Mouse (Mus musculus): ENCODE measurements around the gene Ptger4. TPM values are rescaled to one million over a fixed set of nuclear protein-coding genes. Genes with fewer than 3 reads are reported as not detected.

The Ptger4 gene
- polyA plus RNA-seq, 1 experiment from 2014 or later = 0.97 TPM

DNA sequence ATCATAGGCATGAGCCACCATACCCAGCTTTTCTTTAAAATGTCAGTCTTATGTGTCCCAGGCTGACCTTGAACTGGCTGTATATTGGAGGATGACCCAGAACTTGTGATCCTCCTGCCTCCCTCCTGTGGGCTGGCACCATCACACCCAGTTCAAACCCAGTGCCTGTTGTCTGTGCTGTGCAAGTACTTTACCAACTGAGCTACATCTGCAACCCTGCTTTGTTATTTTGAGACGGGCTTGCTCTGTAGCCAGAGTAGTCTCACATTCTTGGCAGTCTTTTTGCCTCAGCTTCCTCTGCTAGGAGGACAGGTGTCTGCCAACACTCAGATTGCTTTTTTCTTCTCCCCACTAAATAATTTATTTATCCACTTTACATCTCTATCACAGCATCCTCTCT, 86.6 kb downstream of the Ptger4 start:
- Histone ChIP-seq H3K27me3 (ENCODE audit: control insufficient read depth, insufficient read depth, low read length) (no peaks in the 10 kb centered on the region), H3K27ac (ENCODE audit: low read depth, low read length) (no peak overlapping the region), H3K9ac (ENCODE audit: low read depth, low read length) (no peak overlapping the region), H3K4me3 (ENCODE audit: low read depth, low read length) (no peak overlapping the region), H3K4me1 (replicated peaks; ENCODE audit: control insufficient read depth, insufficient read depth, low read length) (no peaks in the 10 kb centered on the region), H3K36me3 (ENCODE audit: control insufficient read depth, insufficient read depth, low read length) (no peaks in the 10 kb centered on the region), H3K9me3 (ENCODE audit: control insufficient read depth, low read length) (no peaks in the 10 kb centered on the region), H3K4me2 (replicated peaks; ENCODE audit: low read depth, low read length) (no peak overlapping the region)
- ATAC-seq (ENCODE audit: low FRiP score) = no peak
- 93% methylated on average over 1 of the region's 1 CpGs for WGBS
- no peak for DNase-seq (ENCODE audit: low spot score)

Other genes starting within 250 kb of the Ptger4 start
- not detected in 2 replicates for gene C7, start 180.4 kb downstream of the Ptger4 start, polyA plus RNA-seq (2014; fragmentation: Nextera tagmentation; extraction: Ambion mirVana)
- gene Card6, start 135.6 kb downstream of the Ptger4 start, polyA plus RNA-seq (2014; fragmentation: Nextera tagmentation; extraction: Ambion mirVana) = 1.3 and 1.6 TPM in 2 replicates
- gene Rpl37, start 127.5 kb downstream of the Ptger4 start, polyA plus RNA-seq (2014; fragmentation: Nextera tagmentation; extraction: Ambion mirVana) = 482 and 496 TPM in 2 replicates
- 19.8 and 20.6 TPM in 2 replicates for gene Prkaa1, start 100.3 kb downstream of the Ptger4 start, polyA plus RNA-seq (2014; fragmentation: Nextera tagmentation; extraction: Ambion mirVana)
- gene Ttc33, start 58.7 kb downstream of the Ptger4 start, polyA plus RNA-seq (2014; fragmentation: Nextera tagmentation; extraction: Ambion mirVana) = 50.6 and 52.1 TPM in 2 replicates

Measured in hindbrain, embryonic 11.5 days (tissue).